10 mouse cellular contexts compared by ENCODE assay signal in genomic region chr9:117859580-117860045, GRCm38 (mm10).
A peak's percentile ranks its signal among the peaks of the same experiment; 100 is the strongest.
DNase-seq lines count a peak whose midpoint lies in the region; ATAC-seq lines count a peak whose summit lies in the region.
"Had no signal": no experiment of that assay in that cellular context is flagged by ENCODE, and none has a peak within 500 bp of the region (broad histone marks: within the 10 kb centered on the region; RNA-seq: fewer than 3 reads in every experiment).

No protein-coding gene starts in this region.

- no peaks in the 10 kb centered on the region for H3K36me3 ChIP-seq in embryonic facial prominence, embryonic 14.5 days (ENCODE audit: control insufficient read depth, insufficient read depth, low read length)
- no peaks in the 10 kb centered on the region for H3K36me3 ChIP-seq in embryonic facial prominence, embryonic 10.5 days (replicated peaks)
- H3K36me3 ChIP-seq in liver, embryonic 11.5 days (ENCODE audit: control insufficient read depth, insufficient read depth, low read length), result no peaks in the 10 kb centered on the region

- WGBS in embryonic facial prominence, embryonic 14.5 days, result 74% methylated on average over 16 of the region's 16 CpGs
- WGBS in embryonic facial prominence, embryonic 10.5 days, result 85% methylated on average over 16 of the region's 16 CpGs
- 40% methylated on average over 16 of the region's 16 CpGs for WGBS in liver, embryonic 11.5 days

- intact Hi-C loops in heart, postnatal 10 days (cut with DNase I), result no loop called here

- H3K4me1 ChIP-seq in embryonic facial prominence, embryonic 14.5 days (ENCODE audit: control insufficient read depth, insufficient read depth, low read length), result no peaks in the 10 kb centered on the region
- no peaks in the 10 kb centered on the region for H3K4me1 ChIP-seq in embryonic facial prominence, embryonic 10.5 days
- no peaks in the 10 kb centered on the region for H3K4me1 ChIP-seq in liver, embryonic 11.5 days (replicated peaks; ENCODE audit: control insufficient read depth, insufficient read depth, low read length)

- no peak overlapping the region for H3K4me2 ChIP-seq in embryonic facial prominence, embryonic 14.5 days (ENCODE audit: low read depth, low read length)
- no peak overlapping the region for H3K4me2 ChIP-seq in liver, embryonic 11.5 days

- DNase-seq in embryonic facial prominence, embryonic 14.5 days (ENCODE audit: low spot score), result peak; percentile 10
- DNase-seq in embryonic facial prominence, embryonic 10.5 days (ENCODE audit: low spot score), result no peak
- peak; percentile 19 for DNase-seq in kidney, adult 11 months
- DNase-seq in liver, embryonic 11.5 days (ENCODE audit: low spot score), result no peak
- peak; percentile 78 for DNase-seq in lung, postnatal 25 days (ENCODE audit: low spot score)
- DNase-seq in frontal cortex, adult 2 months (ENCODE audit: extremely low spot score in 1 of 2, low spot score in 1 of 2), result no peak
- no peak for DNase-seq in heart, postnatal 10 days
- DNase-seq: cerebellum, postnatal 14 days; heart, adult 2 months had no signal

- H3K27ac ChIP-seq in embryonic facial prominence, embryonic 14.5 days (replicated peaks; ENCODE audit: low read depth, low read length), result no peak overlapping the region
- no peak overlapping the region for H3K27ac ChIP-seq in embryonic facial prominence, embryonic 10.5 days (replicated peaks)
- H3K27ac ChIP-seq in liver, embryonic 11.5 days (ENCODE audit: low read depth, low read length), result no peak overlapping the region; the same call in 1 of the 2 replicates
- H3K27ac ChIP-seq: heart, adult 2 months had no signal

- H3K9me3 ChIP-seq in embryonic facial prominence, embryonic 14.5 days (ENCODE audit: control insufficient read depth, low read length), result peaks cover 6% of the 10 kb centered on the region
- H3K9me3 ChIP-seq in embryonic facial prominence, embryonic 10.5 days, result no peaks in the 10 kb centered on the region
- no peaks in the 10 kb centered on the region for H3K9me3 ChIP-seq in liver, embryonic 11.5 days (ENCODE audit: control insufficient read depth, low read length)

- H3K9ac ChIP-seq in embryonic facial prominence, embryonic 14.5 days (ENCODE audit: low read depth, low read length), result no peak overlapping the region
- H3K9ac ChIP-seq in liver, embryonic 11.5 days (ENCODE audit: low read depth, low read length), result no peak overlapping the region

- no peaks in the 10 kb centered on the region for H3K27me3 ChIP-seq in embryonic facial prominence, embryonic 14.5 days (replicated peaks; ENCODE audit: control insufficient read depth, insufficient read depth, low read length)
- no peaks in the 10 kb centered on the region; the same call in 1 of the 2 replicates for H3K27me3 ChIP-seq in embryonic facial prominence, embryonic 10.5 days (replicated peaks; ENCODE audit: low read depth, poor library complexity, severe bottlenecking)
- no peaks in the 10 kb centered on the region for H3K27me3 ChIP-seq in liver, embryonic 11.5 days (replicated peaks; ENCODE audit: control insufficient read depth, insufficient read depth, low read length)

- no peak for ATAC-seq in embryonic facial prominence, embryonic 14.5 days (ENCODE audit: low read depth)
- ATAC-seq in liver, embryonic 11.5 days (replicated peaks; ENCODE audit: low FRiP score), result peak; percentile 54; the same call in 1 of the 2 replicates
- ATAC-seq in cerebellum, adult (ENCODE audit: insufficient number of reproducible peaks, low FRiP score, low TSS enrichment), result no peak

- H3K4me3 ChIP-seq in embryonic facial prominence, embryonic 14.5 days (ENCODE audit: low read depth, low read length), result no peak overlapping the region
- H3K4me3 ChIP-seq in embryonic facial prominence, embryonic 10.5 days, result no peak overlapping the region
- no peak overlapping the region for H3K4me3 ChIP-seq in liver, embryonic 11.5 days (ENCODE audit: low read depth, low read length)
- H3K4me3 ChIP-seq: heart, adult 2 months had no signal

Comparison
In these comparisons a context has a peak if more than half of its experiments do, and no peak if none do; other contexts are left out.
1. DNase-seq: peak in embryonic facial prominence, embryonic 14.5 days (single experiment), kidney, adult 11 months (single experiment) and lung, postnatal 25 days (single experiment); none in embryonic facial prominence, embryonic 10.5 days (single experiment), liver, embryonic 11.5 days (single experiment), frontal cortex, adult 2 months (0 of 2) and heart, postnatal 10 days (0 of 2).